Mouse (Mus musculus): Measurements from ENCODE around the gene Luzp1. TPM values are rescaled to one million over a fixed set of nuclear protein-coding genes. Genes with fewer than 3 reads are reported as not detected.
A peak's percentile ranks its signal among the peaks of the same experiment; 100 is the strongest.

Gene Luzp1
- polyA plus RNA-seq, 1 experiment = 2.9 TPM

- Histone ChIP-seq H3K27me3 (ENCODE audit: control insufficient read depth, insufficient read depth, low read length) (peaks cover 16% of the 10 kb centered on the region), H3K4me3 (ENCODE audit: extremely low read depth, insufficient read depth, insufficient read length) (peak overlapping the region; percentile 74), H3K36me3 (ENCODE audit: control insufficient read depth, insufficient read depth, low read length) (no peaks in the 10 kb centered on the region), H3K4me1 (ENCODE audit: control insufficient read depth, insufficient read depth, insufficient read length) (peaks cover 4% of the 10 kb centered on the region), H3K27ac (ENCODE audit: insufficient read depth, low read length) (peak overlapping the region; percentile 60; the same call in 1 of the 2 replicates)
- TF ChIP-seq POLR2A (IDR thresholded peaks at IDR 0.05; ENCODE audit: low read depth, low read length) = no peak
- no peak for TF ChIP-seq CTCF (IDR thresholded peaks at IDR 0.05; ENCODE audit: extremely low read depth, insufficient read depth, insufficient read length, insufficient replicate concordance)
- WGBS = under 1% methylated on average over 44 of the region's 55 CpGs
- DNase-seq (ENCODE audit: low read depth in 1 of 2, low spot score in 2 of 2) = no peak
Measured at GRCm38 (mm10) chr4:136469941-136470346, 383 bp downstream of the Luzp1 start.

- H3K4me1 ChIP-seq (ENCODE audit: control insufficient read depth, insufficient read depth, insufficient read length) = peaks cover 4% of the 10 kb centered on the region
- H3K36me3 ChIP-seq (ENCODE audit: control insufficient read depth, insufficient read depth, low read length) = no peaks in the 10 kb centered on the region
- peaks cover 16% of the 10 kb centered on the region for H3K27me3 ChIP-seq (ENCODE audit: control insufficient read depth, insufficient read depth, low read length)
- TF ChIP-seq CTCF (IDR thresholded peaks at IDR 0.05; ENCODE audit: extremely low read depth, insufficient read depth, insufficient read length, insufficient replicate concordance) (no peak), POLR2A (IDR thresholded peaks at IDR 0.05; ENCODE audit: low read depth, low read length) (no peak)
- peak overlapping the region; percentile 74 for H3K4me3 ChIP-seq (ENCODE audit: extremely low read depth, insufficient read depth, insufficient read length)
- H3K27ac ChIP-seq (ENCODE audit: insufficient read depth, low read length) = no peak overlapping the region; the same call in 1 of the 2 replicates
- DNase-seq (ENCODE audit: low read depth in 1 of 2, low spot score in 2 of 2) = no peak
- WGBS = 2% methylated on average over 56 of the region's 58 CpGs
Measured at GRCm38 (mm10) chr4:136470347-136471071, 948 bp downstream of the Luzp1 start.

GRCm38 (mm10) chr4:136476692-136477091 is 7.1 kb downstream of the Luzp1 start:
- no peak for TF ChIP-seq CTCF (IDR thresholded peaks at IDR 0.05; ENCODE audit: extremely low read depth, insufficient read depth, insufficient read length, insufficient replicate concordance)
- no peak for TF ChIP-seq POLR2A (IDR thresholded peaks at IDR 0.05; ENCODE audit: low read depth, low read length)
- 89% methylated on average over 1 of the region's 1 CpGs for WGBS

GRCm38 (mm10) chr4:136486549-136486948 is 17.0 kb downstream of the Luzp1 start:
- DNase-seq (ENCODE audit: low read depth in 1 of 2, low spot score in 2 of 2) = no peak
- no peaks in the 10 kb centered on the region for H3K4me1 ChIP-seq (ENCODE audit: control insufficient read depth, insufficient read depth, insufficient read length)
- no peak overlapping the region for H3K4me3 ChIP-seq (ENCODE audit: extremely low read depth, insufficient read depth, insufficient read length)
- H3K36me3 ChIP-seq (ENCODE audit: control insufficient read depth, insufficient read depth, low read length) = no peaks in the 10 kb centered on the region
- no peak for TF ChIP-seq POLR2A (IDR thresholded peaks at IDR 0.05; ENCODE audit: low read depth, low read length)
- TF ChIP-seq CTCF (IDR thresholded peaks at IDR 0.05; ENCODE audit: extremely low read depth, insufficient read depth, insufficient read length, insufficient replicate concordance) = no peak
- no peak overlapping the region for H3K27ac ChIP-seq (ENCODE audit: insufficient read depth, low read length)
- H3K27me3 ChIP-seq (ENCODE audit: control insufficient read depth, insufficient read depth, low read length) = no peaks in the 10 kb centered on the region
- WGBS = 93% methylated on average over 2 of the region's 2 CpGs

More at GRCm38 (mm10) chr4:136476692-136477091, 7.1 kb downstream of the Luzp1 start:
- Histone ChIP-seq H3K36me3 (ENCODE audit: control insufficient read depth, insufficient read depth, low read length) (no peaks in the 10 kb centered on the region), H3K4me3 (ENCODE audit: extremely low read depth, insufficient read depth, insufficient read length) (no peak overlapping the region), H3K27me3 (ENCODE audit: control insufficient read depth, insufficient read depth, low read length) (no peaks in the 10 kb centered on the region), H3K4me1 (ENCODE audit: control insufficient read depth, insufficient read depth, insufficient read length) (no peaks in the 10 kb centered on the region), H3K27ac (ENCODE audit: insufficient read depth, low read length) (no peak overlapping the region)
- DNase-seq (ENCODE audit: low read depth in 1 of 2, low spot score in 2 of 2) = no peak

- no peaks in the 10 kb centered on the region for H3K27me3 ChIP-seq (ENCODE audit: control insufficient read depth, insufficient read depth, low read length)
- no peak overlapping the region for H3K27ac ChIP-seq (ENCODE audit: insufficient read depth, low read length)
- TF ChIP-seq CTCF (IDR thresholded peaks at IDR 0.05; ENCODE audit: extremely low read depth, insufficient read depth, insufficient read length, insufficient replicate concordance) (no peak), POLR2A (IDR thresholded peaks at IDR 0.05; ENCODE audit: low read depth, low read length) (no peak)
- H3K36me3 ChIP-seq (ENCODE audit: control insufficient read depth, insufficient read depth, low read length) = no peaks in the 10 kb centered on the region
- H3K4me3 ChIP-seq (ENCODE audit: extremely low read depth, insufficient read depth, insufficient read length) = no peak overlapping the region
- H3K4me1 ChIP-seq (ENCODE audit: control insufficient read depth, insufficient read depth, insufficient read length) = no peaks in the 10 kb centered on the region
- no peak for DNase-seq (ENCODE audit: low read depth in 1 of 2, low spot score in 2 of 2)
Measured at GRCm38 (mm10) chr4:136495993-136496392, 26.4 kb downstream of the Luzp1 start.

GRCm38 (mm10) chr4:136505426-136506215 is 36.1 kb downstream of the Luzp1 start:
- no peak overlapping the region for H3K4me3 ChIP-seq (ENCODE audit: extremely low read depth, insufficient read depth, insufficient read length)
- DNase-seq (ENCODE audit: low read depth in 1 of 2, low spot score in 2 of 2) = no peak
- no peaks in the 10 kb centered on the region for H3K4me1 ChIP-seq (ENCODE audit: control insufficient read depth, insufficient read depth, insufficient read length)
- no peak for TF ChIP-seq POLR2A (IDR thresholded peaks at IDR 0.05; ENCODE audit: low read depth, low read length)
- no peak for TF ChIP-seq CTCF (IDR thresholded peaks at IDR 0.05; ENCODE audit: extremely low read depth, insufficient read depth, insufficient read length, insufficient replicate concordance)
- H3K27ac ChIP-seq (ENCODE audit: insufficient read depth, low read length) = no peak overlapping the region
- 32% methylated on average over 2 of the region's 2 CpGs for WGBS
- H3K36me3 ChIP-seq (ENCODE audit: control insufficient read depth, insufficient read depth, low read length) = no peaks in the 10 kb centered on the region
- H3K27me3 ChIP-seq (ENCODE audit: control insufficient read depth, insufficient read depth, low read length) = no peaks in the 10 kb centered on the region

Measured in spleen, adult 2 months (tissue).